Mouse (Mus musculus) MEL (cell line): ENCODE measurements around the gene Sobp. TPM values are rescaled to one million over a fixed set of nuclear protein-coding genes. Genes with fewer than 3 reads are reported as not detected.

Experiments
- DNase-seq: peaks from one replicate; pipeline ENCODE4 v3.0.0; 2011; ENCODE audit warnings: low read depth, low spot score
- H3K27ac ChIP-seq: 2 replicates; pipeline ENCODE4 v1.5.1; 2012; ENCODE audit warnings: low read depth, mild to moderate bottlenecking, control low read depth, low read length, moderate library complexity; ENCODE audit not compliant: control insufficient read depth
- H3K27me3 ChIP-seq, 2 experiments: fragments of 150-350 bp in 1 of 2; sonication (generic) in 1 of 2; 2 replicates each; pipeline ENCODE4 v1.6.1; 2012; ENCODE audit warnings: low read length in 2 of 2, mild to moderate bottlenecking in 2 of 2, improper control_type of control experiment in 1 of 2, moderate library complexity in 1 of 2; ENCODE audit not compliant: insufficient read depth in 2 of 2, control insufficient read depth in 1 of 2
- H3K36me3 ChIP-seq, 2 experiments: 2 replicates each; pipeline ENCODE4 v1.6.1; 2012 to 2014; ENCODE audit warnings: low read length in 2 of 2, improper control_type of control experiment in 1 of 2, inconsistent platforms in 1 of 2, mild to moderate bottlenecking in 1 of 2; ENCODE audit not compliant: insufficient read depth in 2 of 2, control insufficient read depth in 1 of 2
- H3K4me1 ChIP-seq, 2 experiments: fragments of 150-350 bp in 1 of 2; sonication (generic) in 1 of 2; 2 replicates each; pipeline ENCODE4 v1.6.1; 2012; ENCODE audit warnings: low read length in 2 of 2, improper control_type of control experiment in 1 of 2, mild to moderate bottlenecking in 1 of 2; ENCODE audit not compliant: insufficient read depth in 2 of 2, control insufficient read depth in 1 of 2
- H3K4me3 ChIP-seq, 2 experiments: fragments of 150-350 bp in 1 of 2; sonication (generic) in 1 of 2; 2 replicates each; pipeline ENCODE4 v1.5.1; 2012; ENCODE audit warnings: low read depth in 2 of 2, low read length in 2 of 2, mild to moderate bottlenecking in 2 of 2, moderate library complexity in 2 of 2, control low read depth in 1 of 2, improper control_type of control experiment in 1 of 2; ENCODE audit not compliant: control insufficient read depth in 1 of 2, insufficient read depth in 1 of 2
- H3K79me2 ChIP-seq: 2 replicates; pipeline ENCODE4 v1.6.1; 2012; ENCODE audit warnings: mild to moderate bottlenecking, low read length, moderate library complexity; ENCODE audit not compliant: control insufficient read depth, poor library complexity, insufficient read depth
- H3K9ac ChIP-seq: 2 replicates; pipeline ENCODE4 v1.6.1; 2012; ENCODE audit warnings: low read depth, mild to moderate bottlenecking, control low read depth, low read length, moderate library complexity; ENCODE audit not compliant: control insufficient read depth, poor library complexity, severe bottlenecking
- H3K9me3 ChIP-seq: fragments of 150-350 bp; sonication (generic); replicated peaks from 2 replicates; pipeline ENCODE4 v1.6.1; 2012; ENCODE audit warnings: mild to moderate bottlenecking, low read length, improper control_type of control experiment, moderate library complexity; ENCODE audit not compliant: insufficient read depth
- CHD1 ChIP-seq: IDR thresholded peaks from 2 replicates; pipeline ENCODE4 v1.6.1; 2012; ENCODE audit warnings: low read depth, mild to moderate bottlenecking, inconsistent platforms, low read length, improper control_type of control experiment
- CHD2 ChIP-seq: IDR thresholded peaks from 2 replicates; pipeline ENCODE4 v1.6.1; 2011; ENCODE audit warnings: low read length, improper control_type of control experiment
- CTCF ChIP-seq, 3 experiments: IDR thresholded peaks in 2 of 3; conservative IDR thresholded peaks in 1 of 3; 2 replicates each; pipeline ENCODE4 v1.5.1; 2011 to 2012; ENCODE audit warnings: low read length in 3 of 3, low read depth in 2 of 3, mild to moderate bottlenecking in 2 of 3, improper control_type of control experiment in 1 of 3, inconsistent platforms in 1 of 3, mixed read lengths in 1 of 3, moderate library complexity in 1 of 3; ENCODE audit not compliant: control insufficient read depth in 1 of 3, insufficient read depth in 1 of 3, poor library complexity in 1 of 3, severe bottlenecking in 1 of 3
- E2F4 ChIP-seq: IDR thresholded peaks from 2 replicates; pipeline ENCODE4 v1.6.1; 2011; ENCODE audit warnings: low read depth, low read length, improper control_type of control experiment, borderline replicate concordance
- ELF1 ChIP-seq: IDR thresholded peaks from 2 replicates; pipeline ENCODE4 v1.6.1; 2014; ENCODE audit warnings: low read depth, mild to moderate bottlenecking, inconsistent platforms, low read length, improper control_type of control experiment, moderate library complexity
- EP300 ChIP-seq, 2 experiments: IDR thresholded peaks; 2 replicates each; pipeline ENCODE4 v1.6.1; 2011; ENCODE audit warnings: improper control_type of control experiment in 2 of 2, low read length in 2 of 2, low read depth in 1 of 2, mild to moderate bottlenecking in 1 of 2
- GABPA ChIP-seq: IDR thresholded peaks from 2 replicates; pipeline ENCODE4 v1.6.1; 2012; ENCODE audit warnings: low read depth, mild to moderate bottlenecking, inconsistent platforms, low read length, improper control_type of control experiment, moderate library complexity
- HCFC1 ChIP-seq: IDR thresholded peaks from 2 replicates; pipeline ENCODE4 v1.6.1; 2012; ENCODE audit warnings: low read depth, mild to moderate bottlenecking, inconsistent platforms, low read length, improper control_type of control experiment, moderate library complexity
- JUND ChIP-seq: IDR thresholded peaks from 2 replicates; pipeline ENCODE4 v1.6.1; 2011; ENCODE audit warnings: low read depth, mild to moderate bottlenecking, improper control_type of control experiment, low read length
- KAT2A ChIP-seq: conservative IDR thresholded peaks from 2 replicates; pipeline ENCODE4 v1.6.1; 2012; ENCODE audit warnings: low read depth, low read length, improper control_type of control experiment, inconsistent platforms
- MAFK ChIP-seq: IDR thresholded peaks from 2 replicates; pipeline ENCODE4 v1.6.1; 2011; ENCODE audit warnings: low read depth, mild to moderate bottlenecking, low read length, improper control_type of control experiment, borderline replicate concordance
- MAZ ChIP-seq: IDR thresholded peaks from 2 replicates; pipeline ENCODE4 v1.6.1; 2012; ENCODE audit warnings: low read depth, mild to moderate bottlenecking, inconsistent platforms, low read length, improper control_type of control experiment
- MXI1 ChIP-seq: IDR thresholded peaks from 2 replicates; pipeline ENCODE4 v1.6.1; 2011; ENCODE audit warnings: mild to moderate bottlenecking, low read depth, low read length, improper control_type of control experiment
- MYB ChIP-seq: IDR thresholded peaks from 2 replicates; pipeline ENCODE4 v1.6.1; 2011; ENCODE audit warnings: mild to moderate bottlenecking, low read depth, low read length, improper control_type of control experiment
- MYC ChIP-seq: IDR thresholded peaks from 2 replicates; pipeline ENCODE4 v1.6.1; 2011; ENCODE audit warnings: low read depth, mild to moderate bottlenecking, low read length, improper control_type of control experiment, moderate library complexity
- NELFE ChIP-seq: IDR thresholded peaks from 2 replicates; pipeline ENCODE4 v1.6.1; 2011; ENCODE audit warnings: low read depth, low read length, improper control_type of control experiment
- NRF1 ChIP-seq: IDR thresholded peaks from 2 replicates; pipeline ENCODE4 v1.6.1; 2014; ENCODE audit warnings: low read depth, mild to moderate bottlenecking, inconsistent platforms, low read length, improper control_type of control experiment, moderate library complexity; ENCODE audit not compliant: poor library complexity, insufficient read depth, severe bottlenecking
- POLR2A ChIP-seq, 2 experiments: IDR thresholded peaks; 2 replicates each; pipeline ENCODE4 v1.6.1; 2011 to 2012; ENCODE audit warnings: low read length in 2 of 2, mild to moderate bottlenecking in 2 of 2, control low read depth in 1 of 2, improper control_type of control experiment in 1 of 2, low read depth in 1 of 2, moderate library complexity in 1 of 2; ENCODE audit not compliant: control insufficient read depth in 1 of 2, insufficient read depth in 1 of 2, poor library complexity in 1 of 2
- POLR2AphosphoS5 ChIP-seq: IDR thresholded peaks from 2 replicates; pipeline ENCODE4 v1.6.1; 2012; ENCODE audit warnings: low read depth, borderline replicate concordance, mild to moderate bottlenecking, inconsistent platforms, low read length, moderate library complexity, mixed read lengths
- RCOR1 ChIP-seq: IDR thresholded peaks from 2 replicates; pipeline ENCODE4 v1.6.1; 2012; ENCODE audit warnings: low read depth, mild to moderate bottlenecking, inconsistent platforms, low read length, improper control_type of control experiment
- SMC3 ChIP-seq: IDR thresholded peaks from 2 replicates; pipeline ENCODE4 v1.6.1; 2011; ENCODE audit warnings: low read depth, low read length, improper control_type of control experiment
- TAL1 ChIP-seq: IDR thresholded peaks from 2 replicates; pipeline ENCODE4 v1.6.1; 2012; ENCODE audit warnings: mild to moderate bottlenecking, inconsistent platforms, low read length, moderate library complexity, mixed read lengths
- TCF12 ChIP-seq: IDR thresholded peaks from 2 replicates; pipeline ENCODE4 v1.6.1; 2014; ENCODE audit warnings: low read depth, mild to moderate bottlenecking, inconsistent platforms, low read length, improper control_type of control experiment, moderate library complexity
- UBTF ChIP-seq: IDR thresholded peaks from 2 replicates; pipeline ENCODE4 v1.6.1; 2012; ENCODE audit warnings: low read depth, mild to moderate bottlenecking, inconsistent platforms, low read length, improper control_type of control experiment, moderate library complexity, borderline replicate concordance; ENCODE audit not compliant: insufficient read depth
- USF1 ChIP-seq: IDR thresholded peaks from 2 replicates; pipeline ENCODE4 v1.6.1; 2014; ENCODE audit warnings: low read depth, mild to moderate bottlenecking, inconsistent platforms, low read length, improper control_type of control experiment, moderate library complexity
- USF2 ChIP-seq, 2 experiments: IDR thresholded peaks; 2 replicates each; pipeline ENCODE4 v1.6.1; 2011 to 2012; ENCODE audit warnings: improper control_type of control experiment in 2 of 2, low read length in 2 of 2, borderline replicate concordance in 1 of 2, inconsistent platforms in 1 of 2, low read depth in 1 of 2, mild to moderate bottlenecking in 1 of 2; ENCODE audit not compliant: insufficient read depth in 1 of 2
- ZC3H11A ChIP-seq: IDR thresholded peaks from 2 replicates; pipeline ENCODE4 v1.6.1; 2012; ENCODE audit warnings: low read depth, mild to moderate bottlenecking, inconsistent platforms, low read length, improper control_type of control experiment
- ZMIZ1 ChIP-seq: IDR thresholded peaks from 2 replicates; pipeline ENCODE4 v1.6.1; 2012; ENCODE audit warnings: low read depth, mild to moderate bottlenecking, inconsistent platforms, low read length, improper control_type of control experiment, moderate library complexity
- ZNF384 ChIP-seq: IDR thresholded peaks from 2 replicates; pipeline ENCODE4 v1.6.1; 2012; ENCODE audit warnings: low read depth, mild to moderate bottlenecking, inconsistent platforms, low read length, improper control_type of control experiment
- polyA plus RNA-seq, 2 experiments: library from polyadenylated mRNA; stranded (reverse) in 1 of 2; unstranded in 1 of 2; fragments of >175 nt in 1 of 2; fragments of >200 nt in 1 of 2; gene quantifications; 2 replicates each; pipeline versions ENCODE4 v1.2.1 to v1.2.4; 2012; ENCODE audit warnings: low replicate concordance in 2 of 2, low read depth in 1 of 2; ENCODE audit not compliant: insufficient read length in 2 of 2, insufficient read depth in 1 of 2, missing spikeins in 1 of 2
- total RNA-seq: library from RNA; depleted of rRNA; stranded (reverse); fragments of 300-350 nt; gene quantifications from 2 replicates; pipeline ENCODE4 v1.2.3, GENCODE M21; 2012

The Sobp gene
- total and polyA plus RNA-seq, 3 experiments, result not detected

DNA sequence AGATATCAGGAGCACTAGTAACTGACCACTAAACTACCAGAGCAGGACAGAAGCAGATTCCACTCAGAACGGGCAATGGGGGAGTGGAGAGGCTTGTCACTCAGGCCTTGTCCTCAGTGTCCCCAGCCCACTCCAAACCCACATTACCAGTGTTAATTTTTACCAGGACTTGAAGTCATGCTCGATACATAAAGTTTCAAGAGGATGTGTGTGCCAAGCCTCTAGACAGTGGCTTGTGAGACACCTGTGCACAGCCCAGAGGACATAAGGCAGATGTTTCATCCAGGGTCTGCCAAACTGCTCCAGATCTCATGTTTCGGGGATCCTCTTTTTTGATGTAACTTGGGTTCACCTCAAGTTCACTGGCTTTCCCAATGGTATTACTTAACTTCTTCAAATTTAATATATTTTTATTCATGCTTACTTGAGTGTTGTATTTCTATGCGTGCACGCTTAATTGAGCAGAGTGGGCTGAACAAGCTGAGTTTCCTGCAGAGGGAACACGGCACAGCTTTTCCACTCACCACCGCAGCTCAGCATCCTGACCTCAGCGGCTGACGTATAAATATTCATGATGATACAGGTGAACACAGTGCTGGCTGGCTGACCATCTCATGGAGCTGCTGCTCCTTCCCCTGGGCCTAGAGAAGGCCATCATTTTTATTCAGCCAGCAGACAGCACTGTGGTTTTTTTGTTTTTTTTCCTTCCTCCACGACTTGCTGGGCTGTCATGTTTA, 131.6 kb downstream of the Sobp start:
- TF ChIP-seq MYB, result no peak
- no peak for TF ChIP-seq ZMIZ1
- no peak for TF ChIP-seq POLR2AphosphoS5
- peak; percentile 34; the same call in 1 of the 2 replicates for TF ChIP-seq TAL1
- H3K4me1 ChIP-seq, result peaks cover 7 to 9% of the 10 kb centered on the region in 2 experiments
- no peaks in the 10 kb centered on the region for H3K79me2 ChIP-seq
- no peak overlapping the region for H3K27ac ChIP-seq
- H3K27me3 ChIP-seq, result no peaks in the 10 kb centered on the region
- H3K9me3 ChIP-seq, result no peaks in the 10 kb centered on the region
- DNase-seq, result peak; percentile 17
- peaks cover 0 to 8% of the 10 kb centered on the region in 2 experiments; a peak in 2 of 4 replicates for H3K36me3 ChIP-seq
- no peak overlapping the region for H3K4me3 ChIP-seq
- H3K9ac ChIP-seq, result no peak overlapping the region

DNA sequence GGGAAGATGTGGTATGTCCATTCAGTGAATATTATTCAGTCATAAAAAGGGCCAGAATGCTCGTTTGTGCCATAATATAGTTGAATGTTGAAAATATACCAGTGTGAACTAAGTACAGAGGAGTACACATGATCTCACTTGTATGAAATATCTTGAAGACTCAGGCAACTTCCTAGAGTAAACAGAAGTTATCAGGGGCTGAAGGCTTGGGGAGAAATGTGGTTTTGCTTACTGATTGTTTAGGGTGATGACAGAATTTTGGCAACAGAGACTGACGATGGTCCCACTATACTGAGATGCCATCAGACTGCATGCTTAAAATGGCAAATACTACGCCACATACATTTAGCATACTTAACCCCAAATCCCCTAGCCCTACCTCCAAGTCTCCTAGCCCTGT, 132.5 kb downstream of the Sobp start:
- H3K9me3 ChIP-seq, result no peaks in the 10 kb centered on the region
- H3K4me1 ChIP-seq, result peaks cover 7 to 9% of the 10 kb centered on the region in 2 experiments
- H3K27ac ChIP-seq, result peak overlapping the region; percentile 66
- no peaks in the 10 kb centered on the region for H3K79me2 ChIP-seq
- H3K9ac ChIP-seq, result no peak overlapping the region
- peaks cover 0 to 8% of the 10 kb centered on the region in 2 experiments; a peak in 2 of 4 replicates for H3K36me3 ChIP-seq
- no peak overlapping the region for H3K4me3 ChIP-seq
- no peaks in the 10 kb centered on the region for H3K27me3 ChIP-seq
- DNase-seq, result peak; percentile 82
- no peak for TF ChIP-seq POLR2A (IDR thresholded peaks at IDR 0.05; ENCODE audit: control insufficient read depth in 1 of 2, insufficient read depth in 1 of 2, low read depth in 1 of 2, low read length in 2 of 2, poor library complexity in 1 of 2)
- TF ChIP-seq USF2 (IDR thresholded peaks at IDR 0.05; ENCODE audit: borderline replicate concordance in 1 of 2, insufficient read depth in 1 of 2, low read depth in 1 of 2, low read length in 2 of 2), result no peak
- TF ChIP-seq JUND, result 0 out of 2 replicates have a peak, but pooled peaks have one; percentile 11
- TF ChIP-seq CHD2, result peak; percentile 22; the same call in 1 of the 2 replicates
- no peak for TF ChIP-seq SMC3
- TF ChIP-seq MXI1, result peak; percentile 50; the same call in 1 of the 2 replicates
- peak; percentile 92 for TF ChIP-seq RCOR1
- peak; percentile 18; the same call in 1 of the 2 replicates for TF ChIP-seq ELF1
- TF ChIP-seq POLR2AphosphoS5, result no peak
- 0 out of 2 replicates have a peak, but pooled peaks have one; percentile 23 for TF ChIP-seq KAT2A
- no peak for TF ChIP-seq MAZ
- peak; percentile 94 to 96 for TF ChIP-seq EP300 (IDR thresholded peaks at IDR 0.05; ENCODE audit: low read depth in 1 of 2, low read length in 2 of 2)
- peak; percentile 66; the same call in 1 of the 2 replicates for TF ChIP-seq MYC
- TF ChIP-seq CTCF (IDR thresholded peaks at IDR 0.05 in 2 of 3, conservative IDR thresholded peaks at IDR 0.05 in 1 of 3; ENCODE audit: control insufficient read depth in 1 of 3, insufficient read depth in 1 of 3, low read depth in 2 of 3, low read length in 3 of 3, poor library complexity in 1 of 3, severe bottlenecking in 1 of 3), result no peak
- TF ChIP-seq GABPA, result no peak
- no peak for TF ChIP-seq ZC3H11A
- TF ChIP-seq TCF12, result peak; percentile 96
- no peak for TF ChIP-seq NELFE
- peak; percentile 52; the same call in 1 of the 2 replicates for TF ChIP-seq MYB
- TF ChIP-seq USF1, result peak; percentile 36; the same call in 1 of the 2 replicates
- TF ChIP-seq UBTF, result no peak
- TF ChIP-seq HCFC1, result no peak
- TF ChIP-seq ZNF384, result peak; percentile 59; the same call in 1 of the 2 replicates
- no peak for TF ChIP-seq NRF1
- TF ChIP-seq MAFK, result peak; percentile 90
- peak; percentile 93 for TF ChIP-seq TAL1
- peak; percentile 43; the same call in 1 of the 2 replicates for TF ChIP-seq E2F4
- TF ChIP-seq CHD1, result no peak
